Mouse (Mus musculus): Measurements from ENCODE around the gene Tnnc1.

DNA sequence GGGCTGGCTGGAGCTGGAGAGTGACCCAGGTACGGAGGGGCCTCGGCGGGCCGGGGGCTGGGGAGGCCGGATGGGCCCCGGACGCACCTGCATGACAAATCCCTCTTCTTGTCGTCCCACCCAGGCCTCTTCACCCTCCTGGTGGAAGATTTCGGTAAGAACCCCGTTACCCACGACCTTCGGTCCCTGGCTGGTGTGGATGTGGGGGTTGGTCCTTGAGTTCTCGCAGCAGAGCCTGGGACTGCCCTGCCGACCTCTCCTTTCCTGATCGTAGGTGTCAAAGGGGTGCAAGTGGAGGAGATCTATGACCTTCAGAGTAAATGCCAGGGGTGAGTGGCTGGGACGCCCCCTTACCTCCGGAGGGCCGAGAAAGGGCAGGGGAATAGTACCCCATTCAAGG, 43.5 kb downstream of the Tnnc1 start:
- TF ChIP-seq EP300 (IDR thresholded peaks at IDR 0.05) (no peak), CTCF (IDR thresholded peaks at IDR 0.05) (no peak)

Data from lung, postnatal 0 days (tissue).